Mouse (Mus musculus) C2C12 (cell line): ENCODE measurements around the gene Gtf3c4.

ENCODE experiments used
- CEBPB ChIP-seq: IDR thresholded peaks from one replicate; pipeline ENCODE4 v1.6.1; 2011; ENCODE audit warnings: low read depth, mild to moderate bottlenecking, control low read depth, moderate library complexity
- CTCF ChIP-seq: IDR thresholded peaks from one replicate; pipeline ENCODE4 v1.5.1; 2011; ENCODE audit not compliant: control insufficient read depth, insufficient read depth, insufficient read length
- USF1 ChIP-seq: IDR thresholded peaks from one replicate; pipeline ENCODE4 v1.6.1; 2011; ENCODE audit warnings: low read depth, mild to moderate bottlenecking, control low read depth, moderate library complexity

DNA sequence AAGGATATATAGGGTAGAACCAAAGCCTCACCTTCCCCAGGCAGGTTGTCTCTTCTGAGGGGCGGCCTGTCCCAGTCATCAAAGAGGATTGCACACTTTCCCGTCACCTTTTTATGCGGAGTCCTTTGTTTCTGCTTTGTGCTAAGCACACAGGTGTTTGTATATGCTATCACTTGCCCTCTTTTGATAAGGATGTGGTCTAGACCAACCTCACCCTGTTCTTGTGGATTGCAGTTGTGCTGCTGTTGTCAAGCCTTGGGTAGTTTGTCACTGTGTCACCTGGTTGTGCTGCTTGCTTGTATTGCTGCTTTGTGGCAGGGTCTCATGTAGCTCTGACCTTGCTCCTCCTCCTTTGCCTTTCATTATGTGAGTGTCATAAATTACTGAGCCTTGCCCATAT is 12.4 kb upstream of the Gtf3c4 start:
- TF ChIP-seq CTCF (no peak), USF1 (no peak), CEBPB (no peak)
